Mouse (Mus musculus) cerebellum, postnatal 10 days (tissue): ENCODE results near the gene Trp53tg5.
A peak's percentile ranks its signal among the peaks of the same experiment; 100 is the strongest.

Source experiments
- DNase-seq, 2 experiments: peaks; one replicate each; pipeline ENCODE4 v3.0.0; 2021; ENCODE audit warnings: mixed read lengths in 2 of 2

The Trp53tg5 gene

GRCm38 (mm10) chr2:164430697-164431096 lies 42.8 kb downstream of the Trp53tg5 start:
- DNase-seq: no peak

DNA sequence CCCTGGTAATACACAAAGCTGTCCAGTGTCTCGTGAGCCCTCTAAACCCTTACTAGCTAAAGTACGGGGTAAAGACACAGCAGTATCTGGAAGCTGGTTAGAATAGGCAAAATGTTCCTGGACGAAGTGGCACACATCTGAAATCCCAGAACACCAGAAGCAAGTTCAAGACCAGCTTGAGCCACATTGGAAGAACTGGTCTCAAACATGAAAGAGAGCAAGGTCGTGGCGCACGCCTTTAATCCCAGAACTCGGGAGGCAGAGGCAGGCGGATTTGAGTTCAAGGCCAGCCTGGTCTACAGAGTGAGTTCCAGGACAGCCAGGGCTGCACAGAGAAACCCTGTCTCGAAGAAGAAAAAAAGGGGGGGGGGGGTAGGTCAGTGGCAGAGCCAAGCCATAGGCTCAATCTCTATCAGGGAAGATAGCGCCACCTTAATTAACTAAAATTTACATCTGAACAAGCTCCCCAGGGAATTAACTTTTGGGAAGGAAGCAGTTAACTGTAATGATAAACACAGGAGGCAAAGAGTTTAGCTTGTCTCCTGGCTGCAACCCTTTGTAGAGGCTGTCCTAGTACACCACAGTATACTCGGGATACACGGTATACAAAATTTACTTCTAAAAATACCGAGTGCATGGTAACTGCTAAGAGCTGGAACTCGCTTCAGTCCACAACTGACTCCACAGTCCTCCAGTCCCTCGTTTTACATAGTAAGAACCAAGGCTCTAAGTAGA lies 43.5 kb downstream of the Trp53tg5 start:
- no peak for DNase-seq

- DNase-seq: no peak
Observed at GRCm38 (mm10) chr2:164428451-164428850, 45.1 kb downstream of the Trp53tg5 start.

DNA sequence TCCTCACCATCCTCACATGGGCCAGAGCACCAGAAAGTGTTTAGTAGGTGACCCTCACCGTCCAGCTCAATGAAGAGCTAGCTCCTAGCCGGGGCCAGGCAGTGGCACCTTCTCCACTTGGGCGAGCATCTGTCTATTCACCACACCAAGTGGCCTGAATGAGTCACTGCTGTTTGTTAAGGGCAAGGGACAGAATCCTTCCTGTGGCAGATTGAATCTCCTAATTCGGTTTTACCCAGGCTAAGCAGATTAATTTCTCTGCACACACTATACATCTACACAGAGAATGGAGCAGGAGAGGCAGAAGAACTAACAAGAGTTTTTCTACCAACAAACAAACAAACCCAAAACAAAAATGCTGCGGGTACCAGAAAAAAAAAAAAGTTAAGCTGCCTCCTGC lies 46.6 kb downstream of the Trp53tg5 start:
- DNase-seq: no peak

- no peak for DNase-seq
Observed at GRCm38 (mm10) chr2:164426121-164426520, 47.4 kb downstream of the Trp53tg5 start.

DNA sequence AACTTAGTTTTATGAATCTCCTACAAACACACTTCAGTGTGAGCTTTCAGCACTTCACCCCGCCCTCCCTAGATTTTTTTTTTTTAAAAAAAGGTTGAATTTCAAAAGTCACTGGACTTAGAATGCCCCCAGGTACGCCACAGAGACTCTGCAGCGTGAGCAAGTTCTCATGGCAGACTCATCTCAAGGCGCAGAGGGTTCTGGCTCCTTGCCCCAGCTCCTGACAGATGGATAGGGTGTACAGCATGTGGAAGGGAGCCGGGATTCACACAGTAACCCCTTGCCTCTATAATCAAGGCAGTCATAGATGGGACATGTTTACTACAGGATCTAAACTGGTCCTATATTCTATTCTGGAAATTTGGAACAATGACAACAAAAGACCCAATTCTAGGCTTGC lies 48.1 kb downstream of the Trp53tg5 start:
- DNase-seq: peak; percentile 73 to 83

- DNase-seq: no peak
Observed at GRCm38 (mm10) chr2:164424406-164424805, 49.1 kb downstream of the Trp53tg5 start.

DNA sequence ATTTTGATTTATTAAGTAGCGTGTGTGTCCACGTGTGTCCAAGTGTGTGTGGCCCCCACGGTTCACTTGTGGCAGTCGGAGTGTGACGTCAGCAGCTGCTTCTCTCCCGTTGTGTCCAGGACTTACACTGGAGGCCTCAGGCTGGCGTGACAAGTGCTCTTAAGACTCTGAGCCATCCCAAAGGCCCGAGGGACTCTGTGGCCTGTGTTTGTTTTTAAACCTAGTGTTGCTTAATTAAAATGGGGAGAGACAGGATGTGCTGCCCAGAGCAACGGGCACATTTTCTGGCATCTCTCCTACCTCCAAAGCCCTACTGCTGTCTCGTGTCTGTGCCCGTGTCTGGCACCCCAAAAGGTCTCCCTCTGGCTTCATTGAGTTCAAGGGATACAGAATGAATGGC lies 50.1 kb downstream of the Trp53tg5 start:
- DNase-seq: no peak

DNA sequence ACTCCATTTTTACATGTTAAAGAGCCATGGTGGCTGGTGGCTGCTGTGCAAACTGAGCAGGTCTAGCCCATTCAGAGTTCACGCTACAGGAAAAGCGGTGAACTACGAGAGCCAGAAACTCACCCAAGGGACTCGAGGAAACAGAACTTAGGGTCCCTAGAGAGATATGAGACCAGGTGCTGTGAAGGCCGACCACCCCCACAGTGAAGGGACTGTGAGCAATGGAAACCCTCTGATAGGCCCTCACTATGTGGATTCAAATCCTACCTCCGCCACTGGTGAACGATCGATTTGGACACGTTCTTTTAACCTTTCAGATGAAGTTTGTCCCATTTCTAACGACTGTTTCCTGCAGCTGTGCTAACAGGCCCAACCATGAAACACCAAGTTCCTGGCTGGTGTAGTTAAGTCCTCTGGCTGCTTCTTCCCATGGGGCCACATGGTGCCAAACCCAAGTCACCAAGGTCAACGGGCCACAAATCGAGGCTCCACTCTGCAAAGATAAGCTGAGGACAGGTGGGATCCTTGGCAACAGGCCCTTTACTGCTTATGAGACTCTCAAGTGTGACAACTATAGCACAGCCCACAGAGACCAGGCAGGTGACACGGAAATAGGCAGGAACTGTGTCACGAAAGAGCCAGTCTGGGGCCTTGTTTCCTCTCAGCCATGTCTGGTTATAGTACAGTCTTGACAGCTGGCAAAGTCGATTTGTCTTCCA lies 50.7 kb downstream of the Trp53tg5 start:
- no peak for DNase-seq

GRCm38 (mm10) chr2:164421979-164422378 lies 51.5 kb downstream of the Trp53tg5 start:
- DNase-seq: no peak

GRCm38 (mm10) chr2:164421306-164421705 lies 52.2 kb downstream of the Trp53tg5 start:
- DNase-seq: no peak
